Mouse (Mus musculus): ENCODE data around the gene Tpmt. TPM values are rescaled to one million over a fixed set of nuclear protein-coding genes. Genes with fewer than 3 reads are reported as not detected.

Gene Tpmt
- total RNA-seq, 2 experiments from 2014 or later = 10.5 to 12.4 TPM

DNA sequence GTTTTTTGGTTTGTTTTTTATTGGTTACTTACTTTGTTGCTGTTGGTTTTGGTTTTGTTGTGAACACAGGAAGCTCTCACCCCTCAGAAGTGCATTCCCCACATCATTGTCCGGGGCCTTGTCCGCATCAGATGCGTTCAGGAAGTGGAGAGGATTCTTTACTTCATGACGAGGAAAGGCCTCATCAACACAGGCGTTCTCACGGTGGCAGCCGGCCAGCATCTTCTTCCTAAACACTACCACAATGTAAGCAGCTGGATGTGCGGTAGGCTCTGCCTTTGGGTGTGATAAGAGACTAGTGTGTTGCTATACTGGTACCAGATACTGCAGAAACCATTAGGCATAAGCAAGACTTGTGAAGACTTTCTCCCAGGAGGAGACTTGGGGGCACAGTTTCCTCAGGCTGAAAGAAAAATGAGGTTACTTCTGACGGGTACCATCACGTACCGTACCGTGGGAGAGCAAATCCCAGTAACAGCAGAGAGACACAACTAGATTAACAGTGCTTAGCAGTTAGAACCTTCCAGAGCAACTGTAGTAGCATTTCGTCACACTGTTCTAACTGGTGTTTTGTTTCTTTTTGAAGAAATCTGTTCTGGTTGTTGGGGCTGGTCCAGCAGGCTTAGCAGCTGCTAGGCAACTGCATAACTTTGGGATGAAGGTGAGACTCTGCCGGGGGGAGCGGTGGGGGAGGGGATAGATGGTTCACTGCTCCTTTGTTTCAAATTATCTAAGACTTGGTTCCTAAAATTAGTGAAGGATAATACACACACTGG is 19.6 kb upstream of the Tpmt start:
- no peak overlapping the region for H3K4me3 ChIP-seq

GRCm38 (mm10) chr13:47062756-47063155 is 18.2 kb upstream of the Tpmt start:
- Histone ChIP-seq H3K27ac (no peak overlapping the region), H3K4me3 (no peak overlapping the region)
- DNase-seq (ENCODE audit: low spot score in 2 of 2) = no peak
- TF ChIP-seq CTCF (conservative IDR thresholded peaks at IDR 0.05) = no peak

More for the DNA sequence above, 19.6 kb upstream of the Tpmt start:
- no peak for TF ChIP-seq CTCF (conservative IDR thresholded peaks at IDR 0.05)
- no peak overlapping the region for H3K27ac ChIP-seq
- DNase-seq (ENCODE audit: low spot score in 2 of 2) = no peak

- Histone ChIP-seq H3K4me3 (no peak overlapping the region), H3K27ac (no peak overlapping the region)
- TF ChIP-seq CTCF (conservative IDR thresholded peaks at IDR 0.05) = no peak
- DNase-seq (ENCODE audit: low spot score in 2 of 2) = no peak
Measured at GRCm38 (mm10) chr13:47056781-47057180, 12.2 kb upstream of the Tpmt start.

DNA sequence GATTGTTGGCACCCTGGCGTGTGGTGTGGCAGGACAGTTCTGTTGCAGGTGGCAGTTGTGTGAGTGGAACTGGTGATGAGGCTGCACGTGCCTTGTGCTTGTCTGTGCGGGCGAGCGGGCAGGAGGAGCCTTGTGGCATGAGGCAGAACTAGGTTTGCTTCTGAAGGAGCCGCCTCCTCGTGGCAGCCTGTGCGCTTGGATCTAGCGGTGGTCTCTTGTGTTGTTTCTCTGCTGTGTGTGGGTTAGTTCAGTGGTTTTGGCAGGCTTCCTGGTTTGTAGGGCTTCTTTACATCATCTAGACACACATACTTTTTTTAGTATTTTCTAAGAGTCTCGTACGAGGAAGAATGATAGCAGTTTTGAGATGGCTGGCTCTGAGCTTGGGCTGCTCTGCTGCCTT is 11.6 kb upstream of the Tpmt start:
- Histone ChIP-seq H3K4me3 (no peak overlapping the region), H3K27ac (no peak overlapping the region)
- DNase-seq (ENCODE audit: low spot score in 2 of 2) = peak in 1 of 2 experiments; percentile 32
- no peak for TF ChIP-seq CTCF (conservative IDR thresholded peaks at IDR 0.05)

- H3K27ac ChIP-seq = no peak overlapping the region
- no peak overlapping the region for H3K4me3 ChIP-seq
- no peak for TF ChIP-seq CTCF (conservative IDR thresholded peaks at IDR 0.05)
- no peak for DNase-seq (ENCODE audit: low spot score in 2 of 2)
Measured at GRCm38 (mm10) chr13:47053971-47054370, 9.4 kb upstream of the Tpmt start.

DNA sequence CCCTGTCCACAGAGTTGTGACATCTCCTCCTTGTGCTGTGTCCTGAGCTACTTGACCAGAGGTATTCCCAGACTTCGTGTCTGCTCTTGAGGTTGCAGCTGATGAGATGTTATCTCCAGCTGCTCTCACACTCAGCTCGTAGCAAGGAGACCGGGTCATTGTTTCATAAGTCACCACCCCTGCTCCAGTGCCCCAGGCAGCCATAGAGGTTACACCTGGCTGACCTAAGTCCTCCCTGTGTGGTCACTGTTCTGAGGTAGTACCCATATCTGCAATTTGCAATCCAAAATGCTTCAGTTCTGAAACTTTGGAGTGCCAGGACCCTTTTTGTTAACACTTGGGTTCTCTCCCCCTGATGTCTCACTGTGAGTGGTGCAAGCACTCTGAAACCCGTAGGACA is 5.5 kb upstream of the Tpmt start:
- Histone ChIP-seq H3K4me3 (no peak overlapping the region), H3K27ac (no peak overlapping the region)
- DNase-seq (ENCODE audit: low spot score in 2 of 2) = no peak
- no peak for TF ChIP-seq CTCF (conservative IDR thresholded peaks at IDR 0.05)

DNA sequence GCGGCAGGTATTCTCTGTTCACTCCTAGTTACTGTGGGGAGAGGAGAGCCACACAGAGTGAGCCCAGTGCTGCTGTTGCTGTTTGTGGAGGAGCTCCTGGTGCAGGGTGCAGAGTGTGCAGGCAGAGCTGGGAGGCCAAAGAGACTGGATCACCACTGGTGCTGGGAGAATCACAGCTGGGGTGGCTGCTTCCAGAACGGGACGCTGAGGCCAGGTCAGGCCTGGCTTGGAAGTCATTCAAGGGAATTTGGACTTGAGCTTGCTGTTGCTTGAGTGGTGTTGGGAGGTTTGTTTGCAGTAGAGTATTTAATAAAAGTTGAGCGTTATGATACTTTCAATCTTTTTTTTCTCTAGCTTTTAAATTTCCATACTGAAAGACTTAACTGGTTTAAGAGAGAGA is 3.5 kb upstream of the Tpmt start:
- TF ChIP-seq CTCF (conservative IDR thresholded peaks at IDR 0.05) = no peak

GRCm38 (mm10) chr13:47043833-47044616 is 512 bp downstream of the Tpmt start:
- TF ChIP-seq CTCF (conservative IDR thresholded peaks at IDR 0.05) = no peak
- peak in 1 of 2 experiments; percentile 11 for DNase-seq (ENCODE audit: low spot score in 2 of 2)

More for the DNA sequence above, 3.5 kb upstream of the Tpmt start:
- H3K27ac ChIP-seq = no peak overlapping the region
- H3K4me3 ChIP-seq = no peak overlapping the region
- DNase-seq (ENCODE audit: low spot score in 2 of 2) = no peak

DNA sequence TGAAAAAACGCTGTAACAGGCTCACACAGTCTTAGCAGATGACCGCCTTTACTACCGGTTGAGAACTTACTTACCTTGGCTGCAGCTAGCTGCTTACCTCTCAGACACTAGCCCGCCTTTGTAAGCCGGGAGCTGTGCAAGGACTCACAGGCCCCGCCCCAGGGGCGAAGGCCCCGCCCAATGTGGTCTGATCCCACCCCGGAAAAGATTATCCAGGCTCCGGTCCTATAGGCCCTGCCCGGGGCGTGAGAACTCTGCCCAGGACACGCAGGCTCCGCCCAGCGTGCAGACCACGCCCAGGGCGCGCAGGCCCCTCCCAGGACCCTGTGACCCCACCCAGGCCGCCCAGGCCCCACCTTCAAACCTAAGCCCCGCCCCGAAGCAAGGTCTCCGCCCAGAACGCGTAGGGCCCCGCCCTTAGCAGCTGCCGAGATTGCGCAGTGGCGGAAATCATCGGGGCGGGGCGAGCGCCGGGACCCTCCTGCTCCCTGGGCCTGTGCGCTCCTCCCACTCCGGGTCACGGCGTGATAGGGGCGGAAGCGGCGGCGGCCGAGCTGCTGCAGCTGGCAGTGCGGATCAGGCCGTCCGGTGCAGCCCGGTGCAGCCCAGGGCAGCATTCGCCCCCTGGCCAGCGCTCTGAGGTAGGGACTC is 1.4 kb downstream of the Tpmt start, which contains the start of gene Kdm1b:
Gene Kdm1b, plus strand, starts transcription at position 470 of the 651 bp plus-strand sequence.
- no peak for TF ChIP-seq CTCF (conservative IDR thresholded peaks at IDR 0.05)
- Histone ChIP-seq H3K27ac (peak within 1 kb of the TSS; percentile 73), H3K4me3 (peak within 1 kb of the TSS; percentile 86)
- DNase-seq (ENCODE audit: low spot score in 2 of 2) = peak; percentile 98

More at GRCm38 (mm10) chr13:47043833-47044616, 512 bp downstream of the Tpmt start:
- Histone ChIP-seq H3K27ac (peak overlapping the region; percentile 73), H3K4me3 (peak overlapping the region; percentile 86)

- Histone ChIP-seq H3K4me3 (peak overlapping the region; percentile 86; the same call in 1 of the 2 replicates), H3K27ac (no peak overlapping the region)
- no peak for DNase-seq (ENCODE audit: low spot score in 2 of 2)
- TF ChIP-seq CTCF (conservative IDR thresholded peaks at IDR 0.05) = peak; percentile 38
Measured at GRCm38 (mm10) chr13:47042024-47042633, 2.4 kb downstream of the Tpmt start.

GRCm38 (mm10) chr13:47040061-47040460 is 4.5 kb downstream of the Tpmt start:
- H3K4me3 ChIP-seq = no peak overlapping the region
- no peak for DNase-seq (ENCODE audit: low spot score in 2 of 2)
- no peak overlapping the region for H3K27ac ChIP-seq
- TF ChIP-seq CTCF (conservative IDR thresholded peaks at IDR 0.05) = no peak

DNA sequence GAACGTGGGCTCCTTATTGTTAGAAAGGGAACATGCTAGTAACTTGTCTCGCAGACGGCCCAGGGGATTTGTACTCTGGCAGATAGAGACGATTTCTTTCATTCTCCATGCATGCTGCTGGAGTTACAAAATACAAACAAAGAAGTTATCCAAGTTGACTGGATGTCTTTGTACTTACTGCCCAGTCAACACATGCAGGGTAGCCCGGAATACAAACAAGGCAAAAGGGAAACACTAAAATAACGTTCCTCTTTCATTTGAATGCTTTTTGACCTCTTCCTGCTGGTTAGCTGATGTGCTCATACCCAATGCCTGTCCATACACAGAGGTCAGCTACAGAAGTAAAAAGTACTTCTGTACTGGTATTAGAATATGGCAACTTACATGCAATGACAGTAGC is 6.6 kb downstream of the Tpmt start:
- TF ChIP-seq CTCF (conservative IDR thresholded peaks at IDR 0.05) = no peak
- DNase-seq (ENCODE audit: low spot score in 2 of 2) = no peak
- H3K4me3 ChIP-seq = no peak overlapping the region

More for the DNA sequence above, 6.6 kb downstream of the Tpmt start:
- no peak overlapping the region for H3K27ac ChIP-seq

Measured in layer of hippocampus, adult 2 months (tissue).